Mouse (Mus musculus): ENCODE results near the gene Slc48a1.

Gene Slc48a1

GRCm38 (mm10) chr15:97840781-97841180, 62.5 kb downstream of the Slc48a1 start:
- DNase-seq (ENCODE audit: low read depth, low spot score), result no peak

GRCm38 (mm10) chr15:97841383-97841782, 63.1 kb downstream of the Slc48a1 start:
- no peak for DNase-seq (ENCODE audit: low read depth, low spot score)

GRCm38 (mm10) chr15:97842058-97842457, 63.7 kb downstream of the Slc48a1 start:
- DNase-seq (ENCODE audit: low read depth, low spot score), result no peak
